Mouse (Mus musculus) olfactory bulb, adult 2 months (tissue): ENCODE results near the gene Abca4.

Source experiments
- CTCF ChIP-seq: fragments of 200-500 bp; IDR thresholded peaks from 2 replicates; pipeline ENCODE4 v1.5.1; 2012; ENCODE audit warnings: low read depth, mild to moderate bottlenecking, low read length, moderate library complexity; ENCODE audit not compliant: insufficient read depth
- POLR2A ChIP-seq: fragments of 200-500 bp; IDR thresholded peaks from 2 replicates; pipeline ENCODE4 v1.6.1; 2012; ENCODE audit warnings: mild to moderate bottlenecking, low read depth, low read length, moderate library complexity; ENCODE audit not compliant: insufficient read depth

GRCm38 (mm10) chr3:122199600-122199999, 155.4 kb downstream of the Abca4 start:
- no peak for TF ChIP-seq POLR2A
- TF ChIP-seq CTCF: no peak
